Mouse (Mus musculus) limb, embryonic 13.5 days (tissue): ENCODE results near the gene Lrrc49. TPM values are rescaled to one million over a fixed set of nuclear protein-coding genes. Genes with fewer than 3 reads are reported as not detected.

Experiments
- ATAC-seq: fragments of 200-750 bp; cut with Nextera tagmentation; 2 replicates; pipeline ENCODE4 v1.8.0; 2017; ENCODE audit warnings: low read depth, moderate number of reproducible peaks, moderate TSS enrichment; ENCODE audit not compliant: low FRiP score
- H3K27ac ChIP-seq: fragments of 300-500 bp; sonication (generic); 2 replicates; pipeline ENCODE4 v1.5.1; 2015; ENCODE audit warnings: inconsistent platforms, mild to moderate bottlenecking, moderate library complexity
- H3K27me3 ChIP-seq: fragments of 300-500 bp; sonication (generic); 2 replicates; pipeline ENCODE4 v1.6.1; 2015; ENCODE audit warnings: mild to moderate bottlenecking, inconsistent platforms
- H3K36me3 ChIP-seq: fragments of 300-500 bp; sonication (generic); 2 replicates; pipeline ENCODE4 v1.6.1; 2015; ENCODE audit warnings: inconsistent platforms, mild to moderate bottlenecking, moderate library complexity
- H3K4me1 ChIP-seq: fragments of 300-500 bp; sonication (generic); 2 replicates; pipeline ENCODE4 v1.6.1; 2015; ENCODE audit warnings: inconsistent platforms
- H3K4me2 ChIP-seq: fragments of 300-500 bp; sonication (generic); replicated peaks from 2 replicates; pipeline ENCODE4 v1.6.1; 2015; ENCODE audit warnings: inconsistent platforms, mild to moderate bottlenecking, moderate library complexity
- H3K4me3 ChIP-seq: fragments of 300-500 bp; sonication (generic); 2 replicates; pipeline ENCODE4 v1.5.1; 2015; ENCODE audit warnings: moderate library complexity, mild to moderate bottlenecking, inconsistent platforms
- H3K9ac ChIP-seq: fragments of 300-500 bp; sonication (generic); 2 replicates; pipeline ENCODE4 v1.6.1; 2015; ENCODE audit warnings: mild to moderate bottlenecking, inconsistent platforms
- H3K9me3 ChIP-seq: fragments of 300-500 bp; sonication (generic); 2 replicates; pipeline ENCODE4 v1.6.1; 2016; ENCODE audit warnings: inconsistent platforms
- WGBS: fragments of 180-500 bp; shearing (Covaris S2); methylation state at CpG from one replicate; pipeline ENCODE4 v1.1.7; 2015; 5-methylcytosine and 5-hydroxymethylcytosine counted together
- polyA plus RNA-seq: library from polyadenylated mRNA; unstranded; fragments of >200 nt; fragmentation: Nextera tagmentation; extraction: Ambion mirVana; gene quantifications from 2 replicates; pipeline ENCODE4 v1.2.1, GENCODE M21; 2015

Gene Lrrc49
- polyA plus RNA-seq, 1 experiment from 2014 or later, result 16.9 TPM

DNA sequence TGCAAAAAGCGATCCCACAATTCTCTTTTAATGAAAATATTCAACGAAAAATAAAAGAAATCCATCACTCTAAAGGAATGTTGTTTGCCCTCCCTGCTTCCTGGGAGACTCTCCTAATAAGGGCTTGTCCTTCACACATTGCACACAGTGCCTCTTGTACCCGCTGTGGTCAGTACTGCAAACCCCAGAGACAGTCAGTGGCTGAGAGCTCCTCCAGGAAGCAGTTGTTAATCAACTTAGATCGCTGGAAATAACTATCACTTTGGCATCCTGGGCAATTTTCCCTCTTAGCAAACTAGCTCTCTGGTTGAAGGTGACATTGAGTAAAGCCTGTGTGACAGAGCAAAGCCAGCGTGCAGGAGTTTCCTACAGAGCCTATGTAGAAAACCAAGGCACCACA is 160.9 kb downstream of the Lrrc49 start:
- no peak for ATAC-seq
- no peak overlapping the region for H3K9ac ChIP-seq
- H3K27ac ChIP-seq, result no peak overlapping the region
- no peak overlapping the region for H3K4me2 ChIP-seq
- no peaks in the 10 kb centered on the region for H3K9me3 ChIP-seq
- H3K27me3 ChIP-seq, result peaks cover 7% of the 10 kb centered on the region
- no peaks in the 10 kb centered on the region for H3K36me3 ChIP-seq
- 68% methylated on average over 5 of the region's 5 CpGs for WGBS
- H3K4me3 ChIP-seq, result no peak overlapping the region
- H3K4me1 ChIP-seq, result peaks cover 33% of the 10 kb centered on the region

DNA sequence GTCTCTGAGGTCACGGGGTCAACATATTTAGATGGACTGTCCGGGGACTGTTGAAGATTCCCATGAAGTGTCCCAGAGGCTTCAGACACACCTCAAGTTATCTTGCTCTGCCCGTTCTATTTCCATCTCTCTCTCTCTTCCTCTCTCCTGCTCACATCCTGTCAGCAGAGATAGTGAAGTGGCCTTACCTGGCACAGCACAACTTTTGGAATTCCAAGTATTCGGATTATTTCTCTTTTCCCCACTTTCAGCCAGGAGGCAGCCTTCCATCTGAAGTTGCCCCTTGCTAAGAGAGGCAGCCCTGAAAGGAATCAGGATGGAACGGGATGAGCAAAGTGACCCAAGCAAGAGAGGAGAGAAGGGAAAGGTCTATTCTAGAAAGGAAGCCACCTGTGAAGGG is 161.8 kb downstream of the Lrrc49 start:
- no peak overlapping the region for H3K4me2 ChIP-seq
- H3K9ac ChIP-seq, result no peak overlapping the region
- WGBS, result 61% methylated on average over 5 of the region's 5 CpGs
- no peaks in the 10 kb centered on the region for H3K9me3 ChIP-seq
- H3K4me3 ChIP-seq, result no peak overlapping the region
- H3K27me3 ChIP-seq, result peaks cover 12% of the 10 kb centered on the region
- H3K27ac ChIP-seq, result no peak overlapping the region
- ATAC-seq, result no peak
- peaks cover 37% of the 10 kb centered on the region for H3K4me1 ChIP-seq
- no peaks in the 10 kb centered on the region for H3K36me3 ChIP-seq

DNA sequence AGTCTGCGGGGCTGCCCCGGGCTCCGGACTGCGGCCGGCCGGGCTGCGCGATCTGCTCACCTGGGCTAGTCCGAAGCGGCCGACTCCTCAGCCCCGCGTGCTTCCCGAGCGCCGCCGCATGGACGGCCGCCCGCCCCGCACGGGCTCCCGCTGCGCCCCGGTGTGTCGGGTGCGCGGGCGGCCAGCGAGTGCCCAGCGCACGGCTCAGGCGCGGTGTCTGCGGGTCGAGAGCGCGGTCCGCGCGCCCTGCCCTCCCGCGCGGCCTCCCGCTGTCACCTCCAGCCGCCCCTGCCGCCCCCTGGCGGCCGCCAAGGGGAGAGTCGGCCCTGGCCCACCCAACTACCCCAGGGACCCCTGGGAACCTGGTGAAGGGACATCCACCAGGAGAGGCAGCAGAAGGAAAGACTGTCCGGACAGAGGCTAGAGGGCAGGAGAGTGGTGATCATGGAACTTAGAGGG is 166.1 kb downstream of the Lrrc49 start, which contains the start of gene Thsd4:
Thsd4 (minus strand) TSS at position 241 of the 459 bp plus-strand sequence.
- ATAC-seq, result peak; percentile 61; the same call in 1 of the 2 replicates
- peaks cover 64% of the 10 kb centered on the region for H3K4me1 ChIP-seq
- H3K9ac ChIP-seq, result peak within 1 kb of the TSS; percentile 79
- under 1% methylated on average over 50 of the region's 51 CpGs for WGBS
- H3K27me3 ChIP-seq, result peaks cover 43% of the 10 kb centered on the region
- peak within 1 kb of the TSS; percentile 83 for H3K4me2 ChIP-seq
- peak within 1 kb of the TSS; percentile 65 for H3K4me3 ChIP-seq
- no peak within 1 kb of the TSS for H3K27ac ChIP-seq
- no peaks in the 10 kb centered on the region for H3K36me3 ChIP-seq
- H3K9me3 ChIP-seq, result no peaks in the 10 kb centered on the region

DNA sequence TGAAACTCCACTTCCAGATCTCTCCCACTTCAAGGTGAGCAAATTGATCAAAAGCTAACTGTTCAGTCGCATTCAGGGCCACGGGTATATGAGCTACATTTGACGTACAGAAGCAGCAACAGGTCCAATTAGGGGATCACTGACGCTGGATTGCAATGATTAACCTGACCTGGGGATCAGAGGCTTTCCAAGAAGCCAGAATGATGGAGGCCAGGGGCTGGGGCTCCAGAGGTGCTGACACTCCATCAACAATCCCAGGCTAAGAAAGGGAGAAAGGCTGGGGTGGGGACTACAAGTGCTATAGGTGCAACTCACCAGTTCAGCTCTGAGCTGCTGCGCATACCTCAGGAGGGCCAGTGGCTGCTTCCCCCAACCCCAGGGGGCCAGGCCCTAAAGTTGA is 166.8 kb downstream of the Lrrc49 start:
- peaks cover 63% of the 10 kb centered on the region for H3K4me1 ChIP-seq
- H3K27ac ChIP-seq, result no peak overlapping the region
- WGBS, result 19% methylated on average over 5 of the region's 5 CpGs
- H3K4me3 ChIP-seq, result peak overlapping the region; percentile 65
- no peak for ATAC-seq
- peaks cover 45% of the 10 kb centered on the region for H3K27me3 ChIP-seq
- H3K4me2 ChIP-seq, result peak overlapping the region; percentile 83
- no peaks in the 10 kb centered on the region for H3K9me3 ChIP-seq
- peak overlapping the region; percentile 79 for H3K9ac ChIP-seq
- no peaks in the 10 kb centered on the region for H3K36me3 ChIP-seq

DNA sequence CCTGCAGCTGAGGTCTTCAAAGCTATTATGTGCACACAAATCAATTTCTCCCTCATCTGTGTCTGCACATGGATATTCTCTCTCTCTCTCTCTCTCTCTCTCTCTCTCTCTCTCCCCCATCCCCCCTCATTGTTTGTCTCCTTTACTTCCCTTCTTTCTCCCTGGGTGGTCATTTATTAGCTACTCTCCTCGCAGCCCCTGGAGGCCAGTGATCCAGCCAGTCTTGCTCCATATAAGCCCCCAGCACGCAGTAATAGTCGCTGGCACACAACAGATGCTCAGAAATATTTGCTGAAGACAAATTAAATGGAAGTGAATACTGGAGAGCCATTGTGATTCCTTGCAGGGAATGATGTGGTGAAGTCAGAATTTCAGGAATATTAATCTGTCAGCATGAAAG is 168.4 kb downstream of the Lrrc49 start:
- peaks cover 45% of the 10 kb centered on the region for H3K27me3 ChIP-seq

More for the DNA sequence above, 168.4 kb downstream of the Lrrc49 start:
- Histone ChIP-seq H3K4me1 (peaks cover 51% of the 10 kb centered on the region), H3K36me3 (no peaks in the 10 kb centered on the region), H3K4me3 (peak overlapping the region; percentile 7; the same call in 1 of the 2 replicates), H3K4me2 (peak overlapping the region; percentile 83), H3K27ac (no peak overlapping the region), H3K9me3 (no peaks in the 10 kb centered on the region), H3K9ac (no peak overlapping the region)
- 6% methylated on average over 3 of the region's 3 CpGs for WGBS
- no peak for ATAC-seq

Other genes starting within 250 kb of the Lrrc49 start
- 29.4 and 30.5 TPM in 2 replicates for gene Thsd4, start 166.1 kb downstream of the Lrrc49 start, polyA plus RNA-seq
- 3.4 and 3.5 TPM in 2 replicates for gene Larp6, start 24.8 kb upstream of the Lrrc49 start, polyA plus RNA-seq
- gene Uaca, start 106.4 kb upstream of the Lrrc49 start, polyA plus RNA-seq, result 29.6 and 31.4 TPM in 2 replicates